Mouse (Mus musculus) ovary, postnatal 14 days (tissue): ENCODE data around the gene Ghdc.

Source experiments
- DNase-seq: peaks from one replicate; pipeline ENCODE4 v3.0.0; 2022; ENCODE audit warnings: low spot score

Ghdc gene

DNA sequence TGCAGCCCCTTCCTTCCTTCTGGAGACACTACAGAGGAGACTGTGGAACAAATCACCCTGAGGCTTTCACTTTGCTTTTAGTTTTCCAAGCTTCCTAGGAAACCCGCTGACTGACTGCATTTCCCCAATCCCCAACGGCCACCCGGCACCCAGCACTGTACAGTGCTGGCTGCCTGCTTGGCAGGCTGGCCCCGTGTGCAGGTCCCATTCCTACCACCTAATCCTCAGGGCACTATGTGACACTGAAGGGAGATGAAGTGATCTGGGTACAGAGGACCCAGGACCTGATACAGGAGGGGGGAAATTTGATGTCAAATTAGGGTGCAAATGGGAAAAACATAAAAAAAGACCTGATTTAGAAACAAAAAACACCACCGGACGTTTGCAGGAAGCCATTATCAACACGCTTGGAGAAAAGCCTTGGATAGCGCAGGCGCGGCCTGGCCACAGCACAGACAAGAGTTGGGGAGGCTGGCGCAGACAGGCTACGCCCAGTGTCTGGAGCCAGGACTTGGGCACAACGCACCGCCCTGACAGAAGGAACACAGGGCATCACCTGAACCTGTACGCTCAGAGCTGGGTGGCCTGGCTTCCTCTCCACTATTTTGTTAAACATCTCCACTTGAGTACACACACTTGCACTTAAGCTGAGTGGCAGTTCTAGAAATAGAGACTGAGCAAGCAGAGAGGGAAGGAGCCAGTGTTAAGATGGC lies 11.2 kb upstream of the Ghdc start:
- DNase-seq: no peak

- no peak for DNase-seq
Measured at GRCm38 (mm10) chr11:100780247-100780646, 9.5 kb upstream of the Ghdc start.

DNA sequence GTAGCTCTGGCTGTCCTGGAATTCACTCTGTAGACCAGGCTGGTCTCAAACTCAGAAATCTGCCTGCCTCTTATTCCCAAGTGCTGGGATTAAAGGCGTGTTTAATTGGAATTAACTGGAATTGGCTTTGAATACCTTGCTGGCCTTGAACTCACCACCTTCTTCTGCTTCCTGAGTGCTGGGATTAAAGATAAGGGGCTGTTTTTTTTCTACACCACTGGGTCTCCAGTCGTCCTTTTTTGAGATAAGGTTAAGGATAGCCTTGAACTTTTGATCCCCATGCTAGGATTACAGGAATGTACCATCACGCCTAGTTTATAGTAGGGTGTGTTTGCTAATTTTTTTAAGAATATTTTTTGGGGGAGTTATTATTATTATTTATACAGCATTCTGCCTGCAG lies 7.3 kb upstream of the Ghdc start:
- DNase-seq: no peak

DNA sequence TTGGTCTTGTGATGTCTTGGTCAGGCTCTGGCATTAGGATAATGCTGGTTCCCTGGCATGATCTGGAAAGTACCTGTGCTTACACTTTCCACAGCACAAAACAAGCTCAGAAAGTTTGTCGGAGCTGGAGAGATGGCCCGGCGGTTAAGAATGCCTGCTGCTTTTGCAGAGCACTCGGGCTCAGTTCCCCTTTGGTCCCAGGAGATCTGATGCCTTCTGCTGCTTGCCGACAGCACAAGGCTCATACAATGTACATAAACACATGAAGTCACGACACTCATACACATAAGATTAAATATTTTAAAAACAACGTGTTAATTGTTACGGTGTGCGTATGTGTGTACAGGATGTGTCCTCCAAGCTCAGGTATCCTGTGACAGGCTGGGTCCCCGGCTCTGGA lies 5.2 kb upstream of the Ghdc start:
- DNase-seq: no peak

- DNase-seq: no peak
Measured at GRCm38 (mm10) chr11:100774261-100774660, 3.5 kb upstream of the Ghdc start.

- no peak for DNase-seq
Measured at GRCm38 (mm10) chr11:100769980-100770379, 777 bp downstream of the Ghdc start.

DNA sequence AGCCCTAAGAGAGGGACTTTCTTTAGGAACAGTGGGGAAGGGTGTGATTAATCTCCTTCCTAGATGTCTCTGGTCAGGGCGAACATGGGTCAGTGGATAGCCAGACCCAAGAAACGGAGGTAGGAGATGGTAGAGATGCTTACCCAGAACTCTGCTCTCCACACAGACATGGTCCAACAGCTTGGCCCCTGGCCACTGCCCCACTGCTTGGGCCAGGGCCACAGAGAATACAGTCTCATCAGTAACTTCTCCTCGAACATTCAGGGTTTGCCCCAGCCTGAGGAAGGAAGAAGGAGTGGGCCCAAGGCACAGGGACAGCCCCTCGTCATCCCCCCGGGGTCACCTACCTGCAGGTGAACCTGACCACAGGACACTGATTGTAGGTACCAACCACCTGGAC lies 2.9 kb downstream of the Ghdc start:
- DNase-seq: no peak

DNA sequence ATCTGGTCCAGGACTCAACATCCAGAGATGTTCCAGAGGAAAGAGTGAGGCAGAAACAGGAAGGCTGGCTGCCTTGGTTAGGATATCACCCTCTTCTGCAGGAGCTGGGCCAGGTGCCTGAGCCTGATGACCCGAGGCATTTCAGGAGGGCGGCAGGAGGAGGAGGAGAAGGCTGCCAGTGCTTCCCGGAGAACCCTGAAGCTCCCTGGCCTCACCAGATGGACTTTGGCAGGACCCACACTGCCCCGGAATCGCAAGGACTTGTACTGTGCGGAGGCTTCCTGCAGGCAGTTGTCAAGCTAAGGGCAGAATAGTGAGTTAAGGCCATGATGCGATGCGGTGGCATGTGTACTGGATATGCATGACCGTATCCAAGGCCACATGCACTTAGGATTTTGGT lies 4.0 kb downstream of the Ghdc start:
- DNase-seq: no peak

DNA sequence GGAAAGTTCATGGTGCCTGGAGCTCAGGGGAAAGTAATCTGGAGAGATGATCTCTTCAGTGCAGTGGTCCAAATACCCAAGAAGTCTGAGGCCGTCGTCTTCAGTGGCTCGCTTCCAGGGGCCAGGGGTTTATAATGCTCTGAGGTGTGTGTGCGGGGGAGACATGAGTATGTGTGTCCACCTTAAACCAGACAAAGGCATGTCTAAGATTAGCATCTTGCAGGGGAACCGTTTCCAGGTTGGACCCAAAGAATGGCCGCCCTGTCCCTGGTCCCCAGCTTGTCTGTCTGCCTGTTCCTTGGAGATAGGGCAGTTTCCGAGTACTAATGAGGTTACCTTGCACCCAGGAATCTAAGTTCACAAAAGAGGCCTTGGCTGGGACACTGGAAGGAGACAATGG lies 7.9 kb downstream of the Ghdc start, which contains the start of gene Hcrt:
Gene Hcrt (minus strand): TSS at position 101 of the 400 bp plus-strand sequence.
- no peak for DNase-seq

DNA sequence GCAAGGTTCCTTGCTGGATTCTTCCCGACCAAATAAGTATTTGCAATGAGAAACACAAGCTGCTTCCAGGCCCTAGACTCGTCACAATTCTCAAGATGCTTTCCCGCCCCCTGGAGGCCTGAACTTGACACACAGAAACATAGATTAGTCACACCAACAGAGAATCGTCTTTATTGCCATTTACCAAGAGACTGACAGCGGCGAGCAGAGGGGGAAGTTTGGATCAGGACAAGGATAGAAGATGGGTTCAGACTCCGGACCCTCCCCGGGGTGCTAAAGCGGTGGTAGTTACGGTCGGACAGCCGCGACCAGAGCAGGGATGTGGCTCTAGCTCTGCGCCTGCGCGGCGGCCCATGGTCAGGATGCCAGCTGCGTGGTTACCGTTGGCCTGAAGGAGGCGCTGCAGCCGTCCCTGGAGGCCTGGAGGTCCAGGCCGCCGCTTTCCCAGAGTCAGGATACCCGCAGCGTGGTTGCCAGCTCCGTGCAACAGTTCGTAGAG lies 9.2 kb downstream of the Ghdc start:
- peak; percentile 87 for DNase-seq

DNA sequence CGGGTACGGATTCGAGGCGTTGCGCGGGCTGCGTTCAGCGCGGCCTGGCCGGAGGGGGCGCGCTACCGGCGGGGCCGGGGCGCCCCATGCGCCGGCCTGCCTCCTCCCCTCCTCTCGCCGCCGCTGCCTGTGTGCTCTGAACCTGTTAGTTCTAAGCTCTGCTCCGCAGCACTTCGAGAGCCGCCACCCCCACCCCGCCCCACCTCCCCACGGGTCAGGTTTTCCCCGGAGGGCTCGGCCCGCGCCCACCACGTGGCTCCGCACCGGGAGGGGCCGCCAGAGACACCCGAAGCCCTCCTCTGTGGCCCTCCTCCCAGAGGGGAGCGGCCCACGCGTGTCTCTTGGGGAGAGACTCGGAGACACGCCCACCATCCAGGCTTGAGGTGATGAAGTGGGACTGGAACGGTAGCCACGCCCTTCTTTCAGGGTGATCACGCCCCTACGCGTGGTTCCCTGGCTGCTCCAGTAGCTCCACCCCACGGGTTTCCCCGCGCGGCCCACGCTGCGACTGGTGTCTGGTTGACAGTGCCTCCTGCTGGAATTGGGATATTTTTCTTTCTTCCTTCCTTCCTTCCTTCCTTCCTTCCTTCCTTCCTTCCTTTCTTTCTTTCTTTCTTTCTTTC lies 11.0 kb downstream of the Ghdc start, which contains the start of gene Kcnh4:
Gene Kcnh4 (minus strand): TSS at position 332 of the 623 bp plus-strand sequence.
- no peak for DNase-seq

DNA sequence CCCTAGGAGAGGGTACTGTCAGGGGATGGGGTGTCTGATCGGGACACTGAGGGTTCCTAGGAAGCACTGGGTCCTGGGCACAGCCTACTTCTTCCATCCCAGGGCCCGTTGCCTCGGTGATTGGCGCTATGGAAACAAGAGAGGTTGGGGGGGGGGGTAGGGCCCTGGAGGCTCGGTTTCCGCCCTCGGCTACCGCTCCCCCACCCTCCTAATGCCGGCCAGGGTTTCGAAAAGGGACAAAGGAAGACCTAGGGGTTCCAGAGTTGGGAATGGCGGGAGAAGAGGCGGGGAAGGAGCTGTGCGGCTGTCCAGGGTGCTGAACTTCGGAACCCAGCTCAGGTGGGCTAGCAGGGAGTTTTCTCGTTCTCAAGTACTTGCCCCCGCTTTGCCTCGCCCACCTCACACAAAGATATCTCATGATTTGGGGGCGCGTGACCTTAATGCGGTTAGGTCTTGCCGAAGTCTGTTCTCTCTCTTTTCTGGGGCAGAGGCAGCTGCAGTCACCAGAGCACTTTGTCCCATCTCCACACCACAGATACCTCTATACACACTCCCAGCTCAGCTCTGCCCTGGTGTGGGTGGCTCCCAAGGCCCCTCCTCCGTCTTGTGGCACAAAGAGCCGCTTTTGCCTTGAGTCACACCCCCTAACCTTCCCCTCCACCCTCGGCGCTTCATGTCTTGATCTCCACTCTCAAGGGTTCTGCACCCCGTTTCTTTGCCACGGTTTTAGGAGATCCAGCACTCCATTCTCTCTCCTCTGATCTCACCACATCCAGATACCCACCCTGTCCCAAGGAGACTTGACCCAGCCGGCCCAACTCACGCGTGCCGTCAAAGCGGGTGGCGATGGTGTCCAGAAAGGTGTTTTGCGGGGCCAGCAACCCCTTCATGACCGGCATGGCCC lies 11.8 kb downstream of the Ghdc start:
- no peak for DNase-seq

DNA sequence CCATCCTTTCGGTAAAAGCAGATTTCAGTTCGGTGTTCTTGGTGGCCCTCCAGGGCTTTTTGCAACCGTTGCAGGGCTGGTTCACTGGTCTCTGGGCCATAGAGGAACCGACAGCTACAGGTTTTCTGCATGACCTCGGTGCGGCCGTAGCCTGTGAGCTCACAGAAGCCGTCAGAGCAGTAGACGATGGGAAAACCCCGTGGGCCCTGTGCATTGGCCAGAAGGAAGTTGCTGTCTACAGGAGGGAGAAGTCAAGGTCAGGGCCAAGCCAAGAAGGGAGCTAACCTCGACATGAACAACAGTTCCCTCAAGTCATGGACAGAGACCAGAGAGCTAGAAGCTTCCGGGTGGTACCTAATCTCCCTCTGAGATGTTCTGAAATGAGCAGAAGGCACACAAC lies 13.2 kb downstream of the Ghdc start:
- DNase-seq: no peak

- DNase-seq: no peak
Measured at GRCm38 (mm10) chr11:100756476-100756875, 14.3 kb downstream of the Ghdc start.

DNA sequence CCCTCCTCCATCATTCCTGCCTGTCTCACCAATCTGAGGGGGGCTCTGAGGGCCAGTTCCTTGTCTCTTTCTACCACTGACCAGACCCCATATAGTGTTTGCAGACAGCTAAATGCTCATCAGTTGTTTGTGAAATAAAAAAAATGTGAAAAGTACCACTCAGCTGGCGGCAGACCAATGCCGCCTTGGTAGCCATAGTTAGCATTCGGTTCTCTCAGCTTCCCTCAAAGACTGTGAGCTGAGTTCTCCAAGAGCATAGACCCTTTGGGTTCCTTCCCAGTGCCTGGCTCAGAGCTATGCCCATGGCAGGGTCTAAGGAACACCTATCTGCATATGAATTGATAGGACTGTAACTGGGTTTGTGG lies 16.1 kb downstream of the Ghdc start:
- DNase-seq: no peak

DNA sequence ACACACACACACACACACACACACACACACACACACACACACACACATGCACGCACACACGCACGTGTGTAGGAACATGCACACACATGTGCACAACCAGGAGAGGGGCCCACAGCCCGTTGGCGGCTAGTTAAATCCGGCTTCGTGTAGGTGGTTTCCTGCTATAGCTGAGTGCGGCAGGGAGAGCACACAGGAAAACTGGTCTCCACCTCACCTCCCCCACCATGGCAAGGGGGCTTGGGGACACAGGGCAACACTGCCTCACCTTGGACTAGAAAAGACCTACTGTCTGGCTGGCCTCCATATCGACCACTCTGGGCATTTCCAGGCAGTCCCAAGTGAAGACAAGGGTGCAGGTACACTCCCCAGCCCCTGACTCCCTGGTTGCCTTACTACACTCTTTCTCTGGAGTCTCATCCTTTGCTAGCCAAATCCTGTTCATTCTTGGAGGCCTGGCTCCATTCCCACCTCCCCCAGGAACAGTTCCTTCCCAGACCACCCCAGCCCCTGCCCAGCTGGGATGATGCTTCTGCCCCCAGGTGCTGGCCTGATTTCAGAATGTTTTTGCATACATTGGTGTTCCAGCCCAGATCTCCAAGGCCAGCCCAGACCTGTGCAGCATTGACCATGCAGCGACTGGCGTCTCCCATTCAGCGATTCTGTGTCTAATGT lies 16.6 kb downstream of the Ghdc start:
- DNase-seq: no peak

DNA sequence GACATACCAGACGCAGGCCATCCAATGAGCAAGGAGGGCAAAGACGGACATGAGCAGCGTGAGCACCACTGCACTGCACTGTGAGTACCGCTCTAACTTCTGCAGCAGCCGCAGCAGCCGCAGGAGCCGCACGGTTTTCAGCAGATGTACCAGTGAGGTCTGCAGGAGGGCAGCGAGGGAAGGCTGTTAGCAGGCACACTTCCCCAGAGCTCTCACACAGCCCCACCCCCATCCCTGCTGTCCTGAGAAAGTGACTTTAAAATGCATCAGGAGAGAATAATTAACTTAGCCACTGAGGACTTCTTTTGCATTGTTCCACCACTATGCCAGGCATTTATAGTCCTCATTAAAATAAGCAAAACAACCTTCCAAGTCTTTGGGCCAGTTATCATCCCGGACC lies 18.5 kb downstream of the Ghdc start:
- DNase-seq: no peak

DNA sequence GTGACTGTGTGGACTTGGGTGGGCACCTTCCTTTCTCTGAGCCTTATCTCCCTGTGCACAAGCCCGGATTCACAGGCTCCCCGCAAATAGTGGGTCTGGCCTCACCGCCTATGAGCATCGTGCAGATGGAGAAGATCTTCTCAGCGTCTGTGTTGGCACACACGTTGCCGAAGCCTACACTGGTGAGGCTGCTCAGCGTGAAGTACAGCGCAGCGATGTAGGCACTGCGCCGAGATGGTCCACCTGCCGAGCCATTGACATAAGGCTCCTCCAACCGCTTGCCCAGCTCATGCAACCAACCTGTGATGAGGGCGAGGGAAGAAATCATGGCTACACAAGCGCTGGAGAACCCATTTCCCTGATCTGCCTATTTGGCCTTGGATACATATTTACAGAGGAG lies 20.6 kb downstream of the Ghdc start:
- DNase-seq: no peak

GRCm38 (mm10) chr11:100749469-100749868 lies 21.3 kb downstream of the Ghdc start:
- no peak for DNase-seq

DNA sequence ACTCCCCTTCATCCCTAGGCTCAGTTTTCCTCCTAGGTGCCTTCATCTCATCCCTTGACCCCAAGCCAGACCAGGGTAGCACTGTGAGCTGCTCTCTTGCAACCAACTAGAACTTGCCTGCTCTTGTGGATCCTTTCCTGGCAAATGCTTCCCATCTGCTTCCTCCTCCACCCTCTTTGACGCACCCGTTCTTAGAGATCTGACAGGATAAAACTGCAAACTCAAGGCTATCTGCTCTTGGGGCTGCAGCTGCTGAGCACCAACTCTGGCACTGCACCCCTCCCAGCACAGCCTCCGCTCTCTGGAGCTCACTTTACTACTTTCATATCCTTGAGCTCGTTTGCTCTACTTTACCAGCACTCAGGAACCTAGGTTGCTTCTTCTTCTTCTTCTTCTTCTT lies 22.1 kb downstream of the Ghdc start:
- DNase-seq: no peak

GRCm38 (mm10) chr11:100747114-100747513 lies 23.6 kb downstream of the Ghdc start:
- DNase-seq: no peak

- no peak for DNase-seq
Measured at GRCm38 (mm10) chr11:100746546-100746945, 24.2 kb downstream of the Ghdc start.
